9 mouse cellular contexts compared by ENCODE assay signal in genomic region chr4:117323515-117324344, GRCm38 (mm10).
A peak's percentile ranks its signal among the peaks of the same experiment; 100 is the strongest.
DNase-seq lines count a peak whose midpoint lies in the region; ATAC-seq and TF ChIP-seq lines count a peak whose summit lies in the region.
"Had no signal": no experiment of that assay in that cellular context is flagged by ENCODE, and none has a peak within 500 bp of the region (broad histone marks: within the 10 kb centered on the region; RNA-seq: fewer than 3 reads in every experiment).

No protein-coding gene starts in this region.

- 15% methylated on average over 14 of the region's 14 CpGs for WGBS in kidney, embryonic 16.5 days
- WGBS in liver, postnatal 0 days (ENCODE audit: insufficient replicate concordance): 35% methylated on average over 14 of the region's 14 CpGs

- peak; percentile 63 for ATAC-seq in kidney, embryonic 16.5 days (ENCODE audit: low FRiP score, low TSS enrichment)
- ATAC-seq in liver, postnatal 0 days: peak; percentile 43
- peak; percentile 14; the same call in 1 of the 2 replicates for ATAC-seq in neutrophil, adult 5-6 weeks (ENCODE audit: extremely low read depth, insufficient number of reproducible peaks, low FRiP score, poor library complexity, severe bottlenecking)
- ATAC-seq in erythroblast, adult 5-6 weeks (replicated peaks; ENCODE audit: low FRiP score, poor library complexity, severe bottlenecking): no peak

- no peak overlapping the region for H3K9ac ChIP-seq in kidney, embryonic 16.5 days (replicated peaks; ENCODE audit: low read length)
- no peak overlapping the region for H3K9ac ChIP-seq in liver, postnatal 0 days (replicated peaks)
- H3K9ac ChIP-seq: stomach, embryonic 15.5 days had no signal

- no peak overlapping the region for H3K27ac ChIP-seq in kidney, embryonic 16.5 days (ENCODE audit: low read length)
- H3K27ac ChIP-seq in liver, postnatal 0 days (ENCODE audit: low read depth): no peak overlapping the region
- H3K27ac ChIP-seq: stomach, embryonic 15.5 days had no signal

- H3K4me1 ChIP-seq in kidney, embryonic 16.5 days (ENCODE audit: insufficient read depth, low read length): peaks cover 11% of the 10 kb centered on the region; the same call in 1 of the 2 replicates
- no peaks in the 10 kb centered on the region for H3K4me1 ChIP-seq in liver, postnatal 0 days (ENCODE audit: insufficient read depth)

- H3K4me2 ChIP-seq in kidney, embryonic 16.5 days (replicated peaks; ENCODE audit: low read depth, low read length): no peak overlapping the region
- H3K4me2 ChIP-seq in liver, postnatal 0 days (ENCODE audit: low read depth, low read length): no peak overlapping the region
- H3K4me2 ChIP-seq: stomach, embryonic 15.5 days had no signal

- H3K27me3 ChIP-seq in kidney, embryonic 16.5 days (ENCODE audit: insufficient read depth, low read length): peaks cover 100% of the 10 kb centered on the region
- peaks cover 16% of the 10 kb centered on the region; the same call in 1 of the 2 replicates for H3K27me3 ChIP-seq in liver, postnatal 0 days (ENCODE audit: insufficient read depth, low read length)

- no peaks in the 10 kb centered on the region for H3K36me3 ChIP-seq in kidney, embryonic 16.5 days (ENCODE audit: insufficient read depth, low read length)
- H3K36me3 ChIP-seq in liver, postnatal 0 days (replicated peaks; ENCODE audit: insufficient read depth, low read length): no peaks in the 10 kb centered on the region
- H3K36me3 ChIP-seq: stomach, embryonic 15.5 days had no signal

- peak; percentile 54 to 56 for DNase-seq in B cell, adult 2 months
- DNase-seq in Muller cell, postnatal 12 days (ENCODE audit: inconsistent ontology term): peak; percentile 49
- peak; percentile 90 for DNase-seq in embryo, embryonic 10 days (ENCODE audit: low spot score)
- peak; percentile 27 for DNase-seq in heart, adult 9 months (ENCODE audit: low spot score in 2 of 2)
- peak; percentile 70 for DNase-seq in liver, postnatal 0 days

- no peaks in the 10 kb centered on the region for H3K9me3 ChIP-seq in kidney, embryonic 16.5 days (ENCODE audit: low read length)
- H3K9me3 ChIP-seq in liver, postnatal 0 days (ENCODE audit: low read length): no peaks in the 10 kb centered on the region
- H3K9me3 ChIP-seq: stomach, embryonic 15.5 days had no signal

- no peak for TF ChIP-seq EP300 in liver, postnatal 0 days (IDR thresholded peaks at IDR 0.05; ENCODE audit: low read depth)

- peak; percentile 91 for TF ChIP-seq CTCF in liver, postnatal 0 days (IDR thresholded peaks at IDR 0.05; ENCODE audit: low read depth)

- no peak overlapping the region for H3K4me3 ChIP-seq in kidney, embryonic 16.5 days (ENCODE audit: low read length)
- H3K4me3 ChIP-seq in liver, postnatal 0 days (ENCODE audit: low read depth, low read length): no peak overlapping the region
- H3K4me3 ChIP-seq: stomach, embryonic 15.5 days had no signal

Comparison
In these comparisons a context has a peak if more than half of its experiments do, and no peak if none do; other contexts are left out.
1. DNase-seq: peak in every context shown above with its lines; median percentile 90 in embryo, embryonic 10 days; 70 in liver, postnatal 0 days; 55 in B cell, adult 2 months; 49 in Muller cell, postnatal 12 days; 27 in heart, adult 9 months.